Mouse (Mus musculus): ENCODE data around the gene Lrmp. TPM values are rescaled to one million over a fixed set of nuclear protein-coding genes. Genes with fewer than 3 reads are reported as not detected.
A peak's percentile ranks its signal among the peaks of the same experiment; 100 is the strongest.

Lrmp gene
- polyA plus RNA-seq, 1 experiment = 124 TPM

DNA sequence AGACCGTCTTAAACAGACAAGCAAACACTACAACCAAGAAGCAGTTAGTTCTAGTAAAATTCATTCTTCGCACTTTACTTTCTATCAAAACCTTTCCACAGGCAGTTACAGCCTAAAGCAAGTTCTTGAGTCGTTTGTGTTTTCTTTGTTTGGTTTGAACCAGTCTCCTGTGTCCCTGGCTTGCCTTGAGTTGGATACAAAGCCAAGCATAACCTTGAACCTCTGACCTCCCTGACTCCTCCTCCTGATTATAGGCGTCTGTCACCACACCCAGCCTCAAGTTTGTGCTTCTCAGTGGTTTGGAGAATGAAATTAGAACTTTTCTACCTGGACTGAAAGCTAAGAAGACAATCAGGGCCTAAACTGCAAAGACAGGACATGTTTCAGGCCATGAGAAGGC is 21.0 kb upstream of the Lrmp start:
- TF ChIP-seq POLR2A (IDR thresholded peaks at IDR 0.05; ENCODE audit: borderline replicate concordance, low read depth, low read length) (no peak), CTCF (IDR thresholded peaks at IDR 0.05; ENCODE audit: low read depth, low read length) (no peak)
- no peak overlapping the region for H3K4me3 ChIP-seq (ENCODE audit: insufficient read depth, low read length)
- H3K27ac ChIP-seq (ENCODE audit: insufficient read depth, low read depth, low read length) = no peak overlapping the region
- no peaks in the 10 kb centered on the region for H3K4me1 ChIP-seq (ENCODE audit: control insufficient read depth, insufficient read depth, low read length)

- Histone ChIP-seq H3K4me1 (ENCODE audit: control insufficient read depth, insufficient read depth, low read length) (peaks cover 15% of the 10 kb centered on the region), H3K27ac (ENCODE audit: insufficient read depth, low read depth, low read length) (peak overlapping the region; percentile 45), H3K4me3 (ENCODE audit: insufficient read depth, low read length) (no peak overlapping the region; the same call in 1 of the 2 replicates)
- TF ChIP-seq CTCF (IDR thresholded peaks at IDR 0.05; ENCODE audit: low read depth, low read length) = no peak
- TF ChIP-seq POLR2A (IDR thresholded peaks at IDR 0.05; ENCODE audit: borderline replicate concordance, low read depth, low read length) = no peak
Observed at GRCm38 (mm10) chr6:145100923-145101322, 14.5 kb upstream of the Lrmp start.

DNA sequence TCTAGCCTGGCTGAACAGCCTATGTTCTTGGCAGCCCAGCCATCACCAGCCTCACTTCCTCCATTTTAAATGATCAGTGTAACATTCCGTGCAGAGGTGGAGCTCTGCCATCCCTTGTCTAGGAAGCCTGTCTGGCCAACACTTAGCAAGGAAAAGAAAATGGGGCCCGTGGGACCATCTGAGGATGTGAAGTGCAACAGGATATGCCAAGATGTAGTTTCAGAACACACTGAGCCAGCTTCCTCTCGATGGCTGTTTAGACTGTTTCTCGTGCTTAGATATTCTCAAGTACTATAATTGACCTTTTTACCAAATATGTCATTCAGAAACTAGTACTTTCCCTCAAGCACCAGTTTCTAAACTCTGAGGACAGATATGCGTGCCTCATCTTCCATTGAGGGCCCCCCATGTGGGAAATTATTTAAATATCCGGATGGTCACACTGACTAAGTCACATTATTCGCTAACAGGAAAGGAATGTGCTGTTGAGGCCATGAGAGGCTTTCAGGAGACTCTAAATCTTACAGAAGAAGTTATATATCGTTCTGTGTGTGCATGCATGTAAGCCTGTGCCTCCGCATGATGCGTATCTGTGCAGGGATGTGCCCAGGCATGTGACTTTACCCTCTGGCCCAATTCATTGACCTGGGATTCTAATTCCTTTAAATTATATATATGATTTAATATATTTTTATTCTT is 11.1 kb upstream of the Lrmp start:
- Histone ChIP-seq H3K4me1 (ENCODE audit: control insufficient read depth, insufficient read depth, low read length) (peaks cover 15% of the 10 kb centered on the region), H3K4me3 (ENCODE audit: insufficient read depth, low read length) (no peak overlapping the region), H3K27ac (ENCODE audit: insufficient read depth, low read depth, low read length) (no peak overlapping the region)
- no peak for TF ChIP-seq CTCF (IDR thresholded peaks at IDR 0.05; ENCODE audit: low read depth, low read length)
- no peak for TF ChIP-seq POLR2A (IDR thresholded peaks at IDR 0.05; ENCODE audit: borderline replicate concordance, low read depth, low read length)

GRCm38 (mm10) chr6:145105439-145105838 is 10.0 kb upstream of the Lrmp start:
- H3K27ac ChIP-seq (ENCODE audit: insufficient read depth, low read depth, low read length) = no peak overlapping the region
- no peak for TF ChIP-seq CTCF (IDR thresholded peaks at IDR 0.05; ENCODE audit: low read depth, low read length)
- TF ChIP-seq POLR2A (IDR thresholded peaks at IDR 0.05; ENCODE audit: borderline replicate concordance, low read depth, low read length) = no peak
- peaks cover 11% of the 10 kb centered on the region for H3K4me1 ChIP-seq (ENCODE audit: control insufficient read depth, insufficient read depth, low read length)
- H3K4me3 ChIP-seq (ENCODE audit: insufficient read depth, low read length) = no peak overlapping the region

GRCm38 (mm10) chr6:145106163-145106842 is 9.2 kb upstream of the Lrmp start:
- peaks cover 3% of the 10 kb centered on the region for H3K4me1 ChIP-seq (ENCODE audit: control insufficient read depth, insufficient read depth, low read length)
- TF ChIP-seq POLR2A (IDR thresholded peaks at IDR 0.05; ENCODE audit: borderline replicate concordance, low read depth, low read length) (no peak), CTCF (IDR thresholded peaks at IDR 0.05; ENCODE audit: low read depth, low read length) (no peak)
- no peak overlapping the region for H3K4me3 ChIP-seq (ENCODE audit: insufficient read depth, low read length)
- H3K27ac ChIP-seq (ENCODE audit: insufficient read depth, low read depth, low read length) = no peak overlapping the region

- TF ChIP-seq POLR2A (IDR thresholded peaks at IDR 0.05; ENCODE audit: borderline replicate concordance, low read depth, low read length) = no peak
- TF ChIP-seq CTCF (IDR thresholded peaks at IDR 0.05; ENCODE audit: low read depth, low read length) = no peak
- no peak overlapping the region for H3K27ac ChIP-seq (ENCODE audit: insufficient read depth, low read depth, low read length)
- no peak overlapping the region for H3K4me3 ChIP-seq (ENCODE audit: insufficient read depth, low read length)
- peaks cover 10% of the 10 kb centered on the region for H3K4me1 ChIP-seq (ENCODE audit: control insufficient read depth, insufficient read depth, low read length)
Observed at GRCm38 (mm10) chr6:145110786-145111185, 4.7 kb upstream of the Lrmp start.

DNA sequence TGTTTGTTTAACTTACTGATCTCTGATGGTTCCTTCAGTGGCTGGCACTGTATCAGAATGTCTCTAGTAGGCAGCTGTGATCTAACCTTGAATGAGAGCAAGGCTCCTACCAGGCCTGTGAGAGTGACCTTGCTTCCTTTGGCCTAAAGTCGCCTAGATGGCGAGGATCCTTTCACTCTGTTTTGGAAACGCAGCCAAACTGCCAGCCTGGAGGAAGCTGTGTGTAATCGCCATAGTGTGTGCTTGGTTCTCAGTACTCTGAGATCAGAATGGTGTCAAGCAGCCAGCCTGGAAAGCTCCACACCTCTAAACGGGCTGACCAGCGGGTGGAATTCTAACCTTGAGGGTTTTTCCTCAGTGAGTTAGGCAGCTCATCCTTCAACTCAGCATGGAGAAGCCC is 2.6 kb upstream of the Lrmp start:
- Histone ChIP-seq H3K4me1 (ENCODE audit: control insufficient read depth, insufficient read depth, low read length) (peaks cover 20% of the 10 kb centered on the region), H3K4me3 (ENCODE audit: insufficient read depth, low read length) (no peak overlapping the region), H3K27ac (ENCODE audit: insufficient read depth, low read depth, low read length) (no peak overlapping the region)
- TF ChIP-seq POLR2A (IDR thresholded peaks at IDR 0.05; ENCODE audit: borderline replicate concordance, low read depth, low read length) (no peak), CTCF (IDR thresholded peaks at IDR 0.05; ENCODE audit: low read depth, low read length) (no peak)

DNA sequence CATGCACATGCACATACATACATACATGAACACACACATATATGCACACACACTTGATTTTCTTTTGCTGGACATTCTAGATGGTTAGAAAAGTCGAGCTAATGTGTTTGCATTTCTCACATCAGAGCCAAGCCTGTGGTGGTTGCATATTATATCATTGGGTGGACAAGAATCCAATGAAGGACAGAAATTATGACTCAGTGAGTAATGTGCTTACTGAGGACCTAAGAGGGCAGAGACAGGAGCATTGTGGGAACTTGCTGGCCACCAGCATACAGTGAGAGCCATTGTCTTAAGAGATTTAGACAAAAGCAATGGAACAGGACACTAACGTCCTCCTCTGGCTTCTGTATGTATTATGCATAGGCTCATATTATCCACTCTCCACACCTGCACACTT is 892 bp upstream of the Lrmp start:
- H3K27ac ChIP-seq (ENCODE audit: insufficient read depth, low read depth, low read length) = no peak overlapping the region
- TF ChIP-seq POLR2A (IDR thresholded peaks at IDR 0.05; ENCODE audit: borderline replicate concordance, low read depth, low read length) (no peak), CTCF (IDR thresholded peaks at IDR 0.05; ENCODE audit: low read depth, low read length) (no peak)
- peaks cover 20% of the 10 kb centered on the region for H3K4me1 ChIP-seq (ENCODE audit: control insufficient read depth, insufficient read depth, low read length)
- H3K4me3 ChIP-seq (ENCODE audit: insufficient read depth, low read length) = no peak overlapping the region

DNA sequence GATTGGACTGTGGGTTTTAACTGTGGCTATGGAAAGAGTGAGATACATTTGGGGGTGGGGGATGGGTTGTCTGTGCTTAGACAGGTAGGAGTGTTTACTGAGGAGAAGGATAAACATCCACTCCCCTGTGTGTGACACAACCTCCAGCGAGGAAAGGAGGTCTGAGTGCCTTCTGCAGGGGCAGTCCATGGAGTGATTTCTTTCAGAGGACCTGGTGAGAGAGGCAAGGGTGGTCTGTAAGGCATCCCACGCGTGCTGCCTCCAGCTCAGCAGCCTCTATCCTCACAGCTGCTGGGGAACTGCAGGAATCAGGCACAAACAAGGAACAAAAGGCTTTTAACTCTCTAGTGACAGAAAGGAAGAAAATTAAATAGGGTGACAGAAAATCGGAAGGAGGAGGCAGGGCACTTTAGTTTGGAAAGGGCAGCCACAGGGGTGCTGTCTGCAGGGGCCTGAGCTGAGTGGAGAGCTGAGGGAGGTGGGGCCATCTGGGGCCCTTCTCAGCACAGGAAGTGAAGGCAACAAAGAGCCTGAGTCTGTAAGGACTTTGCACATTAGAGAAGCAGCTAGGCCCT is 732 bp downstream of the Lrmp start:
- TF ChIP-seq CTCF (IDR thresholded peaks at IDR 0.05; ENCODE audit: low read depth, low read length) (no peak), POLR2A (IDR thresholded peaks at IDR 0.05; ENCODE audit: borderline replicate concordance, low read depth, low read length) (no peak)
- H3K4me1 ChIP-seq (ENCODE audit: control insufficient read depth, insufficient read depth, low read length) = peaks cover 29% of the 10 kb centered on the region
- H3K27ac ChIP-seq (ENCODE audit: insufficient read depth, low read depth, low read length) = peak overlapping the region; percentile 66
- peak overlapping the region; percentile 22 for H3K4me3 ChIP-seq (ENCODE audit: insufficient read depth, low read length)

DNA sequence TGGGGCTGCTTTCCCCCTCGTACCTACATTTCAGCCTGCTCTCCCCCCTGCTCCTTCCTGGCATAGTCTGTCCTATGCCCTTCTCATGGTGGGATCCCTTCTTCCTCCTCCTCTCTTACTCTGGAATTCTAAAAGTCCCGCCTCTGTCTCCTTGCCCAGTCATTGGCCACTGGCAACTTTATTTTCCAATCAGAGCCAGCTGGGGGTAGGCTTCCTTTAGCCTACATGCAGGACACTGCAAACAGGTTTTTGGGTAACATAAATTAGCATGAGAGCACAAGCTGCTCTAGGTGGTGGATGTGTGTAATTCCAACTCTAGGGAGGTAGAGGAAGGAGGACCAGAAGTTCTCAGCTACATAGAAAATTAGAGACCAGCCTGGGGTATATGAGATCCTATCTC is 4.6 kb downstream of the Lrmp start:
- peaks cover 32% of the 10 kb centered on the region for H3K4me1 ChIP-seq (ENCODE audit: control insufficient read depth, insufficient read depth, low read length)
- no peak for TF ChIP-seq CTCF (IDR thresholded peaks at IDR 0.05; ENCODE audit: low read depth, low read length)
- TF ChIP-seq POLR2A (IDR thresholded peaks at IDR 0.05; ENCODE audit: borderline replicate concordance, low read depth, low read length) = no peak
- no peak overlapping the region for H3K27ac ChIP-seq (ENCODE audit: insufficient read depth, low read depth, low read length)
- H3K4me3 ChIP-seq (ENCODE audit: insufficient read depth, low read length) = no peak overlapping the region

Measured in bone marrow macrophage, adult 2 months (primary cell).